Mouse (Mus musculus): ENCODE results near the gene Olfr1283.
"Not testable (repeated sequence)": the region's sequence is repeated elsewhere in the genome, so short reads cannot be mapped to it uniquely, and the experiment has no call there.

Olfr1283 gene

DNA sequence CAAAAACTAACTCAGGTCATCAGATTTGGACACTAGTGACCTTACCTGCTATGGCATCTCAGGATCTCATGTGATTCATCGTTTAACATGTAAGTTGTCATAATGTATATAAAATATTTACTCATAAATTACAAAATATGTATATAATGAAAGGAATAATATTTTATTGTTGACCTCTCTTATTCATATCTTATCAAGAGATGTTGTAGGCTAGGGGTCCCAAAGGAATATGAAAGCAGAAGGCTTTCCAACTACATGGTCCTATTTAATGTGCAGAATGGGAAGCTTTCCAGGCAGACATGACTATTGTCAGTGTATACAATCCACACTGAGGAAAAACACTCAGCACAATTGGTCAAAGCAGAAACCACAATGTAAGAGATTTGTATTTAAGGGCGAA lies at the start of gene Olfr1283:
Gene Olfr1283 (plus strand): TSS at position 301 of the 400 bp plus-strand sequence.
- no peak for DNase-seq (ENCODE audit: low spot score)

DNA sequence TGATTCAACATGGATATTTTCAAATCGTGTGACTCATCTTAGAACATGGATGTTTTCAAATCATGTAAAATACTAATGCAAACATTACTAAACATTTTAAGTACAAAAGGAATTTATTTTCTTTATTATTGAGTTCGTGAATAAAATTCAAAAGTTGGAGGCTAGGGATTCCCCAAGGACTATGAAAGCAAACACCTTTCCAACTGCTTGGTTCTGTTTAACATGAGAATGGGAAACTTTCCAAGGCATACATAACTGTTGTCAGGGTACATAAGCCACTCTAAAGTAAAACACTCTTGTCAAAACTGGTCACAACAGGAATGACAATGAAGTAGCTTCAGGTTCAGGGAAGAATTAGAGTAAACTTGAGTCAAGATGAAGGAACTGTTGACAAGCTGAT lies 40.4 kb upstream of the Olfr1283 start, which contains the start of gene Olfr1281:
Gene Olfr1281 (plus strand): TSS at position 301 of the 400 bp plus-strand sequence.
- DNase-seq (ENCODE audit: low spot score): no peak

DNA sequence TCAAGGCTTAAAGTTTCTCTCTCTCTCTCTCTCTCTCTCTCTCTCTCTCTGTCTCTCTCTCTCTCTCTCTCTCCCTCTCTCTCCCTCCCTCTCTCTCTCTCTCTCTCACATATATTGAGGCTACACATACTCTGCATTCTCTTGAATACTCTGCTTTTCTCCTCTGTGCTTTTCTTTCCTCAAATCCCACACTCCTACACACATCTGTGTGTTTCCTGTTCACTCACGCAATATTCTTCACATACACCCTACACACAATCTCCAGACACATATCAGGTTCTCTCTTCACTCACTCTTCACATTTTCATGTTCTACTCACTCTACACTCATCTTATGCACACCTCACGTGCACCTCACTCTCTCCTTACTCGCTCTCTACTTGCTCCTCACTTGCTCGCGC lies 32.9 kb upstream of the Olfr1283 start:
- not testable (repeated sequence) for DNase-seq (ENCODE audit: low spot score)

DNA sequence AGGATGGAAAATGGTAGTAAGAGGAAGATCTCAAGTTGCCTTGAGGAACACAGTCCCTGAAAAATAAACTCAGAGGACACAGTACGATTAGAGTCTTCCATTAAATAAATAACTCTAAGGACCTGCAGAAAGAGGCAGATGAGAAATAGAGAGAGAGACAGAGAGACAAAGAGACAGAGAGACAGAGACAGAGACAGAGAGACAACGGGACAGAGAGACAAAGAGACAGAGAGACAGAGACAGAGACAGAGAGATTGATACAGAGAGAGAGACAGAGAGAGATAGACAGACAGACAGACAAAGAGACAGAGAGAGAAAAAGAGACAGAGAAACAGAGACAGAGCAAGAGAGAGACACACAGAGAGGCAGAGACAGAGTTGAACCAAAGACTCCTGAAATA lies 30.6 kb upstream of the Olfr1283 start, which contains the start of gene Olfr1282:
Gene Olfr1282 (minus strand): TSS at position 101 of the 400 bp plus-strand sequence.
- DNase-seq (ENCODE audit: low spot score): no peak

DNA sequence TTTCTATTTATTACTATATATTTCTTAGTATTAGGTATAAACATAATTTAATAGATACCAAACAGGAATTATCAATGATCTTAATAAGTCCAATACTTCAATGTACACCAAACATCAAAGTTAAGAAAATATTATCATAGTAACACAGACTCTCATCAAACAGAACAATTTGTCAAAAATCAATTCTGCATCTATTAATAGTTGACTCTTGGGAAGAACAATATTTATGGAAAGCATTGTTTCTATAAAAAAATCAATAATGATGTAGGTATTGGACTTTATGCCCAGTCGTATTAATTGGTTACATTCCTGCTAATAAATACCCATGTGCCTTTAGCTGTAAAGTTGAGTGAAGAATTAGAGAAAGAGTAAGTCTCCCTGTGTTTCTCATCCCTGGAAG lies 8.6 kb downstream of the Olfr1283 start, which contains the start of gene Olfr1284:
Gene Olfr1284 (plus strand): TSS at position 301 of the 400 bp plus-strand sequence.
- DNase-seq (ENCODE audit: low spot score): no peak

All from urinary bladder, postnatal 14 days (tissue).